Mouse (Mus musculus): ENCODE measurements around the gene Ghrh. TPM values are rescaled to one million over a fixed set of nuclear protein-coding genes. Genes with fewer than 3 reads are reported as not detected.

Gene Ghrh
- polyA plus RNA-seq, 1 experiment: not detected

DNA sequence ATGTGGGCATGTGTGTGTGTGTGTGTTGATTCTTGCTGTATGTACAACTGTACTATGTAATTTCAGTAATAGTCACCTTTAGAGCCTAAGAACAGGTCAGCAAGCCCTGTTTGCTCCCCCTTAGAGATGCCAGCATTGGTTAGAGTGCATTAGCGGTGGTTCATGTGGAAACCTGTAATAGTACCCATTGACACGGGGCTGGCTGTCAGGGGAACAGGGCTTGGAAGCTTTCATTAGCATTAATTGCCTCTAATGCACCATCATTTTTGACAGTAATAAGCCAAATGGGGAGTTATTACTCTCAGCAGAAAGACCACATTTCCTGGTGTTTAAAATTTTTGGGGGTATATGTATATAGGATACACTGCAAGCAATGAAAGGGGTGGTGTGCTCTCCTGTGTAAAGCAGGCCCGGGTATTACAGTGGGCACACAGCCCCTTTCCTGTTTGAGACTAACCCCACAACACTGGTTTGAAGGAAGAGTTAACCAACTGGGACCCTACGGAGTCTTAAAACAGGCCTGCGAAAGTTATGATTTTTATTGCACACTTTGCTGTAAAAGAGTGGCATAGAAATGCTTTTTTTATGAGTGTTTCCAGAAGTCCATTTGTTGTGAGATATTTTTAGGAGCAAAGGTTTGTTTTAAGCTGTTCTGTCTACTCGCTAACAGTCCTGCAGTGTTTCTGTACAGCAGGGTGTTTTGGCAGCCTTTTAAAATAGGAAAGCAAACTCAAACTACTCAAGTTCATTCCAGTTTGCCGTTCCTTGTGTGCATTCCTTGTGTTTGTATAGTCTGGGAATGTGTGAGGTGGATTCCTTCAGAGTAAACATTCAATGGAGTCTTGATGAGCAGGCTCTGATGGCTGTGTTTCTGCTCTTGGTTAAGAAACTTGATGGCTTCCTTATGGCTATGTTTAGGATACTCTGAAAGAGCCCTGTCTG is 40.9 kb downstream of the Ghrh start:
- Histone ChIP-seq H3ac (ENCODE audit: control insufficient read depth, insufficient read length, low read depth) (no peak overlapping the region), H3K79me2 (ENCODE audit: control insufficient read depth, insufficient read depth) (no peaks in the 10 kb centered on the region)
- no peak for TF ChIP-seq MYOG (IDR thresholded peaks at IDR 0.05; ENCODE audit: control insufficient read depth, extremely low read depth, insufficient read length)
- no peak for TF ChIP-seq MYOD1 (IDR thresholded peaks at IDR 0.05; ENCODE audit: control insufficient read depth, insufficient read length, low read depth)
- no peak for TF ChIP-seq CTCF (IDR thresholded peaks at IDR 0.05; ENCODE audit: control insufficient read depth, insufficient read depth, insufficient read length)
- TF ChIP-seq USF1 (IDR thresholded peaks at IDR 0.05; ENCODE audit: low read depth): no peak
- TF ChIP-seq MAX (IDR thresholded peaks at IDR 0.05): no peak
- TF ChIP-seq FOSL1 (IDR thresholded peaks at IDR 0.05; ENCODE audit: insufficient read depth, low read length, poor library complexity, severe bottlenecking): no peak

DNA sequence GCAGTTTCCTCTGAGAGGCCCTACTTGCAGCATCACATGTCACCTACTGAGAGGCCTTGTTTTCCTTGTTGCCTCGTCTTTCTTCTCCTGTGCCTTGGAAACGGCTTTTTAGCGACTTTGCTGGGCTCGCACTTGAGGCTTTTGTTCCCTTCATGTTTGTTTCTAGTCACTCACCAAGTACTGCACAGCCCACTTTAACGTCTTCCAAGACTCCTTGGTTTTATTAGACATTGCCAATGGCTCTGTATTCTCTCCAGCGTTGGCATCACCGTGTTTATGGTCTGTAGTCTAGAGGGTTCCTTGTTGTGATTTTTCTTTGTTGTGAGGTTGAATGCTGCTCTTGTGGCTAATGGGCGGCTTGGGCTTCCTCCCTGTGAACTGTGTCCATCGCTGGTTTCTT is 44.2 kb downstream of the Ghrh start:
- Histone ChIP-seq H3K36me3 (ENCODE audit: control insufficient read depth, insufficient read depth) (peaks cover 99% of the 10 kb centered on the region), H3K79me3 (ENCODE audit: low read depth) (no peaks in the 10 kb centered on the region), H3ac (ENCODE audit: control insufficient read depth, insufficient read length, low read depth) (no peak overlapping the region), H3K27me3 (ENCODE audit: control insufficient read depth, insufficient read depth, insufficient read length) (no peaks in the 10 kb centered on the region), H3K79me2 (ENCODE audit: control insufficient read depth, insufficient read depth) (no peaks in the 10 kb centered on the region), H3K4me3 (ENCODE audit: insufficient read depth, poor library complexity, severe bottlenecking) (no peak overlapping the region)
- TF ChIP-seq CEBPB (IDR thresholded peaks at IDR 0.05; ENCODE audit: low read depth) (no peak), MYOD1 (IDR thresholded peaks at IDR 0.05; ENCODE audit: control insufficient read depth, insufficient read length, low read depth) (no peak), MYOG (IDR thresholded peaks at IDR 0.05; ENCODE audit: control insufficient read depth, extremely low read depth, insufficient read length) (no peak), CTCF (IDR thresholded peaks at IDR 0.05; ENCODE audit: control insufficient read depth, insufficient read depth, insufficient read length) (no peak), MAX (IDR thresholded peaks at IDR 0.05) (no peak), FOSL1 (IDR thresholded peaks at IDR 0.05; ENCODE audit: insufficient read depth, low read length, poor library complexity, severe bottlenecking) (no peak), USF1 (IDR thresholded peaks at IDR 0.05; ENCODE audit: low read depth) (no peak)

More for the DNA sequence above, 40.9 kb downstream of the Ghrh start:
- Histone ChIP-seq H3K4me3 (ENCODE audit: insufficient read depth, poor library complexity, severe bottlenecking) (no peak overlapping the region), H3K79me3 (ENCODE audit: low read depth) (no peaks in the 10 kb centered on the region), H3K27me3 (ENCODE audit: control insufficient read depth, insufficient read depth, insufficient read length) (no peaks in the 10 kb centered on the region), H3K36me3 (ENCODE audit: control insufficient read depth, insufficient read depth) (peaks cover 98% of the 10 kb centered on the region)

- Histone ChIP-seq H3K36me3 (ENCODE audit: control insufficient read depth, insufficient read depth) (peaks cover 99% of the 10 kb centered on the region), H3K27me3 (ENCODE audit: control insufficient read depth, insufficient read depth, insufficient read length) (no peaks in the 10 kb centered on the region), H3K79me2 (ENCODE audit: control insufficient read depth, insufficient read depth) (no peaks in the 10 kb centered on the region), H3ac (ENCODE audit: control insufficient read depth, insufficient read length, low read depth) (no peak overlapping the region), H3K4me3 (ENCODE audit: insufficient read depth, poor library complexity, severe bottlenecking) (no peak overlapping the region), H3K79me3 (ENCODE audit: low read depth) (no peaks in the 10 kb centered on the region)
- TF ChIP-seq CEBPB (IDR thresholded peaks at IDR 0.05; ENCODE audit: low read depth) (no peak), USF1 (IDR thresholded peaks at IDR 0.05; ENCODE audit: low read depth) (no peak), MYOD1 (IDR thresholded peaks at IDR 0.05; ENCODE audit: control insufficient read depth, insufficient read length, low read depth) (no peak), CTCF (IDR thresholded peaks at IDR 0.05; ENCODE audit: control insufficient read depth, insufficient read depth, insufficient read length) (no peak), MAX (IDR thresholded peaks at IDR 0.05) (no peak), FOSL1 (IDR thresholded peaks at IDR 0.05; ENCODE audit: insufficient read depth, low read length, poor library complexity, severe bottlenecking) (no peak), MYOG (IDR thresholded peaks at IDR 0.05; ENCODE audit: control insufficient read depth, extremely low read depth, insufficient read length) (no peak)
These were observed 47.3 kb downstream of the Ghrh start for GRCm38 (mm10) chr2:157300051-157300450.

GRCm38 (mm10) chr2:157296105-157296689 is 51.1 kb downstream of the Ghrh start:
- peaks cover 1% of the 10 kb centered on the region for H3K79me3 ChIP-seq (ENCODE audit: low read depth)
- no peaks in the 10 kb centered on the region for H3K27me3 ChIP-seq (ENCODE audit: control insufficient read depth, insufficient read depth, insufficient read length)
- H3K4me3 ChIP-seq (ENCODE audit: insufficient read depth, poor library complexity, severe bottlenecking): no peak overlapping the region
- H3K79me2 ChIP-seq (ENCODE audit: control insufficient read depth, insufficient read depth): no peaks in the 10 kb centered on the region
- no peak overlapping the region for H3ac ChIP-seq (ENCODE audit: control insufficient read depth, insufficient read length, low read depth)
- TF ChIP-seq MYOD1 (IDR thresholded peaks at IDR 0.05; ENCODE audit: control insufficient read depth, insufficient read length, low read depth): no peak
- no peak for TF ChIP-seq FOSL1 (IDR thresholded peaks at IDR 0.05; ENCODE audit: insufficient read depth, low read length, poor library complexity, severe bottlenecking)
- TF ChIP-seq USF1 (IDR thresholded peaks at IDR 0.05; ENCODE audit: low read depth): no peak
- TF ChIP-seq CTCF (IDR thresholded peaks at IDR 0.05; ENCODE audit: control insufficient read depth, insufficient read depth, insufficient read length): no peak
- no peak for TF ChIP-seq MYOG (IDR thresholded peaks at IDR 0.05; ENCODE audit: control insufficient read depth, extremely low read depth, insufficient read length)
- TF ChIP-seq CEBPB (IDR thresholded peaks at IDR 0.05; ENCODE audit: low read depth): no peak
- no peak for TF ChIP-seq MAX (IDR thresholded peaks at IDR 0.05)
- H3K36me3 ChIP-seq (ENCODE audit: control insufficient read depth, insufficient read depth): peaks cover 99% of the 10 kb centered on the region

DNA sequence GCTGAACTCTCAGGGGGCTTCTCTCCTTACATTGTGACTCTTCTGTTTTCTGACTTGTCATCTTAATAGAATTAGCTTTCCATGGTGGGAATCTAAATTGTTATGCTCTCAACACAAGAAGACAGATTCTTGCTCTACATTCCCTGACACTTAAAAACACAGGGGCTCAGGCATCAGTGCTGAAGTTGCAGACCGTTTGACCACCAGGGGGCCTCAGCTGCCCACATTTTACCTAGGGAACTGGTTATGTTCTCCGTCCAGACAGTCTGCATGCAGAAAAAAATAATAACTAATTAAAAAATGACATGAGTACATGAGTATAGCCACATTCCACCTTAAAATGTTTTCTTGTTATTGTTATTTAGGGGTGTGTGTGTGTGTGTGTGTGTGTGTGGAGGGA is 55.2 kb downstream of the Ghrh start:
- no peak overlapping the region for H3K4me3 ChIP-seq (ENCODE audit: insufficient read depth, poor library complexity, severe bottlenecking)
- H3K36me3 ChIP-seq (ENCODE audit: control insufficient read depth, insufficient read depth): peaks cover 96% of the 10 kb centered on the region
- H3ac ChIP-seq (ENCODE audit: control insufficient read depth, insufficient read length, low read depth): no peak overlapping the region

More for the DNA sequence above, 55.2 kb downstream of the Ghrh start:
- Histone ChIP-seq H3K79me2 (ENCODE audit: control insufficient read depth, insufficient read depth) (peaks cover 24% of the 10 kb centered on the region), H3K79me3 (ENCODE audit: low read depth) (peaks cover 7% of the 10 kb centered on the region), H3K27me3 (ENCODE audit: control insufficient read depth, insufficient read depth, insufficient read length) (no peaks in the 10 kb centered on the region)
- TF ChIP-seq CEBPB (IDR thresholded peaks at IDR 0.05; ENCODE audit: low read depth) (no peak), CTCF (IDR thresholded peaks at IDR 0.05; ENCODE audit: control insufficient read depth, insufficient read depth, insufficient read length) (peak; percentile 62), USF1 (IDR thresholded peaks at IDR 0.05; ENCODE audit: low read depth) (no peak)

Measured in C2C12 (cell line).